Mouse (Mus musculus): Measurements from ENCODE around the gene Phkb.

The Phkb gene

DNA sequence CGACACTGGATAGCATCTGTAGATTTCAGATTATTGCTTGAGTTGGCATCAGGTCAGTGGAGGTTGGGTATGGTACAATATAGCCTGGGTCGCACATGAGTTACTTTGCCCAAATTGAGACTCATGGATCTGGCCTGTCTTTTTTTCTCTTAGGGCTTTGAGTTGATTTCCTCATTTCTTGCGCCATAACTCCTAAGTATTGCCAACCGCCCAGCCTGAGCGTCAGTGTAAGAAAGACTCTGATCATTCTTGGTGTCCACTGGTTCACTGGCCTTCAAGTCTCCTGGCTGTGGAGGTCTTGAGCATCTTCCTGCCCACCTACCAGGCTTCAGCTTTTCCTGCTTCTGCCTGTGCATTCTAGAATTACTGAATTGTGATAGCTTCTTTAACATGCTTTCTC lies 104.1 kb downstream of the Phkb start:
- no peak for DNase-seq (ENCODE audit: low spot score)

DNA sequence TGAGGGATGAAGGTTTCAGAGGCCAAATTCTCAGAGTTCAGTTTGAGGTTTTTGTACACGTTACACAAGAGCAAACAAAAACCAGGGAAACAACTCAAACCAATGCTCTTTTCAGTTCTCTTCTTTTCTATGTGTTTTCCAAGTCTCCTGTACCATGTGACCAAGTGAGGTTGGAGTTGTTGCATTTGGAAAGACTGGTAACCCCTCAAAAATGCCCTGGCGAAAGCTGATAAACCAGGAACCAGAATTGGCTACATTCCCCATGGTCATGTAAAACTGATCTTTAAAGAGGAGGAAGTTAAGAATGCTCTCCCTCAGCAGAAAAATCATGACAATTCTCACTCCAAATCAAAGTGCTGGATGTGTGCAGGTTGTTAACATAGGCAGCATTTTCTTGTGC lies 117.6 kb downstream of the Phkb start:
- DNase-seq (ENCODE audit: low spot score) = no peak

DNA sequence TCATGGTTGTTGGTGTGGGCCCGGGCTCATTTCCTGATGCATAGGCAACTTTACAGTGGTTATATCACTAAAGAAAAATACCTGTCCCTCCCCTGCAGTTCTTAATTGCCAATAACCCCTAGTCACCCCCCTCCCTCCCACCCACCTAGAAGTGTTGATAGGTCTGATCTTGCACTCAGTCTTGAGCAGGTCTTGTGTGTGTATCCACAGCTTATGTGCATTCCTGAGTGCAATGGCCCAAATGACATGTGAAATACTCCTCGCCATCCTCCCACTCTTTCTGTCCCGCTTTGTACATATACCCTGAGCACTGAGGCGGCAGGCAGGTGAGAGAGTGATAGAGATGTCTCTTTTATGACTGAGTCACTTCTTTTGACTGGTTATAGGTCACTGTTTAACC lies 119.1 kb downstream of the Phkb start:
- DNase-seq (ENCODE audit: low spot score) = no peak

DNA sequence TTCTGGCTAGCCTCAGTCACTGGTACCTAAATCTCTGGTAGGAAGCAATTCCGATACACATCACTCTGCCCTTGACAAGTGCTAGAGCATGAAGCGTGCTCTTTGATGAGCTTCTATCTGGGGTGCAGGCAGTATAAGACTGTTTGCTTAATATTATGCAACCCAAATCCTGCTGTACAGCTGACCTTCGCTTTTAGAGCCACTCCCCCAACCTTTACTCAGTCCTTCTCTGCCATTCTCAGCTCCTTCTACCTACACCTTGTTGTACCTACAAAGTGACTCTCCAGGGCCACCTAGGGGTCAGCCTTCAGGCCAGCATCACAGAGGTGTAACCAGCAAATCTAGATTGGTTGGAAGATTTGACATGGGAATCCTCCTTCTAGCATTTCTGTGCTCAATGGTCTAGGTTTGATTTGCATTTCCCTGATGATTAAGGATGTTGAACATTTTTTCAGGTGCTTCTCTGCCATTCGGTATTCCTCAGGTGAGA lies 136.9 kb downstream of the Phkb start:
- no peak for DNase-seq (ENCODE audit: low spot score)

DNA sequence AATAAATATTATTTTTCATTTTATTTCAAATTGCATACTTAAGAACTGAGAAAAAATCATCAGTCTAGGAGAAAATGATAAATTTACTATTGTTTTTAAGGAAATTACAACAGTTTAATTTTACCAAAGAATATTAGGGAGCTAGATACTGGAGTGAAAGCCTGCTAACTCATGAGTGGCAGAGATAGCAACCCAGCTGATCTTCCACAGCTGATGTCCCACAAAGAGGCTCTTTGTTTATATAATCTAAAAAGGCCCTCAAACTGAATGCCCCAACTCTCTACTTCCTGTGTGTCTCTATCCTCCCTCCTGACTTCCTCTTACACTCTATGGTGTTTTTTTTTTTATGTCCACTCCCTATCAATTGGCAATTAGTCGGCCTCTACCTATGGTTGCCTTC lies 152.2 kb downstream of the Phkb start:
- no peak for DNase-seq (ENCODE audit: low spot score)

DNA sequence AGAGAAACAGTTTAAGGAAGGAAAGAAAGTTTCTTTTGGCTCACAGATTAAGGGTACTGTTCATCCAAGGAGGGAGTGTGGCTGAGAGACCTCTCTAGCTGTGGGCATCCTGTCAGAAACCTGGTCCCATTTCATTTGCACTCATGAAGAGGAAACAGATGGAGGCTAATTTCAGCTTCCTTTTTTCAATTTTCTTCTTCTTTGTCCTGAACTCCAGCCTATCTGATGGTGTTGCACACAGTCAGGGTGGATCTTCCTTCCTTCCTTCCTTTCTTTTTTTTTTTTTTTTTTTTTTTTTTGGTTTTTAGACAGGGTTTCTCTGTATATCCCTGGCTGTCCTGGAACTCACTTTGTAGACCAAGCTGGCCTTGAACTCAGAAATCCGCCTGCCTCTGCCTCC lies 152.9 kb downstream of the Phkb start:
- DNase-seq (ENCODE audit: low spot score) = no peak

DNA sequence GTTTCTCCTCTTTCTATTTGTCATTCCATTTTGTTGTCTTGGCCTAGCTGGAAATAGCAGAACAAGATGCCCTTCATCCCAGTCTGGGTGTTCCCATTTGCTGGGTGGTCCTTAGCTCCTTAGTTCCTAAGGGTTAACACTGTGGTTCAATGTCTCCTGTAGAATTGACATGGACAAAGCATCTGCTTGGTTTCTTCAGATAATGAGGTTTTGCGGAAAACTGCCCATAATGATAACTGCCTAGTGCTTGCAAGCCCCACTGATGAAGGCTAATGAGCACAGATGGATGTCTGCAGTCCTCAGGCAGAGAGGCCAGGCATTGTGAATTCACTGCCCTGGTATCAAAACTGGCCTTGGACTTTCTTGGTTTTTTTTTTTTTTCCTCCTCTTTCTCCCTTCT lies 155.2 kb downstream of the Phkb start:
- DNase-seq (ENCODE audit: low spot score) = no peak

DNA sequence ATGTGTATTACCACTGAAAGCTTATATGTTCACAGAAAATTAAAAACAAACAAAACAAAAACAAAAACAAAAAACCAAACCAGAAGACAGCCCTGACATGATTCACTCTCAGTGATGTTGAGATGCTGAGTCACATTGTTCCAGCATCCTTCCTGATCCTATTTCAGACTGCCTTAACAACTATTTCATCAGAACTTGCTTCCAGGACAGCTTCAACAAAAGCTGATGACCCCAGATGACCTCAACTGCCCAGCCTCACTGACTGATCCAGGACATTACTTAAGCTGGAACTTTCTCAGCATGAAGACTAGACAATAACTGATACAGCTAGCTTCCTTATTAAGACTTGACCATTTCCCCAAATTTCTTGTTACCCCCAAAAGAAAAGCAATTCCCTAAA lies 165.7 kb downstream of the Phkb start:
- no peak for DNase-seq (ENCODE audit: low spot score)

DNA sequence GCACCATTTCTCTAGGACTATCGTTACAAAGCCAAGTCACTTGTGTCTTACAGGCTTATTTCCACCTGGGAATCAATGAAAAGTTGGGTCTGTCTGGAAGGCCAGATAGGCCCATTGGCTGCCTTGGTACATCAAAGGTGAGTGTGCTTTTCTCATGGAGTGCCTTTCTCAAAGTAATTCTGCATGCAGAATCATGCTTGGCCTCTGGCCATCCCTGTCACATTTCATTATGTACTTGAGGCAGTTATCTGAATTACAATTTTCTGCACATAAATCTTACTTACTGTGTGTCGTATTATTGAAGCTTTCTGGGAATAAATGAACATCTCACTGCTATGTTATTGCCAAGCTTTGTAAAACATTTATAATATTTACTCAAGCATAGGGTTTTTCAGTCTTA lies 176.0 kb downstream of the Phkb start:
- DNase-seq (ENCODE audit: low spot score) = no peak

DNA sequence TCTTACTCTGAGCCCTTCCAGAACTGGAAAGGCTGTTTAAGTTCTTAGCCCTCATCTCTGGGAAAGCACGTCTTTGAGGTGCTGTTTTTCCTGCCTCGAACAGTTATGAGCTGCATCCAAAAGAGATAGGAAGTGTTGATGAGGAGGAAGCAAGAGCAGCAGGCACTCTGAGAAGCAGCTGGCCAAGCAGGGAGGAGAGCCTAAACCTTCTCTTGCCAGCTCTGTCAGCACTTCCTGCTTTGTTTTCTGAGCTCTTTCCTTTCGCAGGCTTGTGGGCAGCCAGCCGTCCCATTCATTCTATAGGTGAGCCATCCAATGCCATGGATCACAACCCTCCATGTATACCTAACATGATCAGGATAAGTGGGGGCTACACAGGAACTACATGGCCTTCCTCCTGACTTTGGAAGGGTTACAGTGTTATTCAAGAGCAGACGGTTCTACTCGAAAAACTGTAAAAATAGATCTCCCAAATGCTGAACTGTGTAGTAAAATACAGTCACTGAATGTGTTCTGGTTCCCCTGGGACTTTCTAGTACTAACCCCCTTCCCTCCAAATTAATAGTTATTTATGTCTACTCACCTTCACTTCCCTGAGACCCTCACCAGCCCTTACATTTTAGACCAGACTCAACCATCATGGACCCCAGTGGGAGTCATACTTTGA lies 188.0 kb downstream of the Phkb start:
- DNase-seq (ENCODE audit: low spot score) = no peak

DNA sequence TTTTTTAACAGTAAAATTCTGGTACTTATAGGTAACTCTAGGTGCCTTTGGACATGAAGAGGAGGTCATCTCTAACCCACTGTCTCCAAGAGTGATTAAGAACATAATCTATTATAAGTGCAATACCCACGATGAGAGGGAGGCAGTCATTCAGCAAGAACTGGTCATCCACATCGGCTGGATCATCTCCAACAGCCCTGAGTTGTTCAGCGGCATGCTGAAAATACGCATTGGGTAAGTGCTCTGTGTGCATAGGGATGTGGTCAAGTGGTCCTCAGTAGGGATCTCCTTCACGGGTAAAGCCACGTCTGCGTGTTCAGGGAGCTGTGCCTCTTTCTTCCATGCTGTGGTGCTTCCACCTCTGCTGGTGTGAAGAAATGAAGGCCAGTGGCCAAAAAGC lies 188.7 kb downstream of the Phkb start:
- no peak for DNase-seq (ENCODE audit: low spot score)

DNA sequence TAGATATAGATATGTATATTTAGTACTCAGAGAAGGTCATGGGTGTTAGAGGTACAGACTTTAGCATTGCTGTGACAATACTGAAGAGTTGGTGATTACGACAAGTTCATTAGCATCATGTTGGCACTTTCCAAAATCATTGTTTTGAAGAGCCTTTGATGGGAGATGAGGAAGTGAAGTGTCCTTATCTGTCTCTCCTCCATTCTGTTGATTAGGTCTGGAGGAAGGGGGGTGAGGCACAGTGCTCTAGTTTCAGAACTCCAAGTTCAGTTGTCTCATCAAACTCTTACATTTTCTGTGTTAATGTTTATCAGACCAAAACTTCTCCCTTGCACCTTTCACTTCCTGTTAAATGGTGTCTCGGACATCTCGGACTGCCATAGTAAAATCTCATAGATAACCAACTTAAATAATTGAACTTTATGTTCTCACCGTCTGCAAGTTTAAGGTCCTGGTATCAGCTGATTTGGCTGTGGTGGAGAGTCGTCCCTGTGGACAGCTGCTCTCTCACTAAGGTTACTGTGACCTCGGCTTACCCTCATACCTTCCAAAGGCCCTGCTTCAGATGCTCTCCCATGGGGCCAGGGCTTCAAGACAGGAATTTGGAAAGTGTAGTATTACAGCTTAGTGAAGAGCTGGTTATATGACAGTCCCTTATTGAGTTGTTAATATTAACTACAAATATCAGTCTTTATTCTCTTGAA lies 194.1 kb downstream of the Phkb start:
- no peak for DNase-seq (ENCODE audit: low spot score)

DNA sequence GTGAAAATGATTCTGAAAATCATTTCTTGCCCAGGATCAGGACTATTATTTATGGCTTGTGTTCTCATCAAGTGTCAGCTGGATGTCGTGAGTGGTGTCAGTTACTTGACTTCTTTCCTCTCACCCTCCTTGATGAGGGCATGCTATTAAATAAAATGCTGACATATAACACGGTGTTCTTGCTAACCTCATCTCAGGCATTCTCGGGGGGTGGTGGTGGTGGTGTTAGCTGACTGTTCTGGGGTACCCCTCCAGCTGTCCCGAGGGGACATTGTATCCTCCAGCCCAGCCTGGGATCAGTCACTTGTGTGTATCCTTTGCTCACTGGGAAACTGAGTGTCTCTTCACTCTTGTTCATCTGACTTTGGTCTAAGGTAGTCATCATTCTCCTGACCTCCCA lies 194.6 kb downstream of the Phkb start:
- DNase-seq (ENCODE audit: low spot score) = no peak

DNA sequence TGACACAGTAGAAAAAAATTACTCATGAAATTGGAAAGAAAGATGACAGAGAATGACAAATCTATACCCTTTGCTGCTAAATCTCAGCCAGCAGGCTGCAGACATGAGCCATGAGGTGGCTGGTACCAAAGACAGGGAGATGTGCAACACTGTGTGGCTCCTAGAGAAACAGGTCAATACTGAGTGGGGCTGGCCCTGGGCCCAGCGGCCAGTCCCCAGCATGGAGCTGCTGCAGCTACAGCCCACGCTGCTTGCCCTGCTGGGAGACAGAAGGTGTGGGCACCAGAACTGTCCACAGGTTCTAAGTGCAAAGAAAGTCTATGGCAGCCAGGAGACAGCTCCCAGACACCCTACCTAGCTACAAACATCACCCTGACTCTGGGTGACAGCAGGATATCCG lies 197.7 kb downstream of the Phkb start:
- DNase-seq (ENCODE audit: low spot score) = no peak

DNA sequence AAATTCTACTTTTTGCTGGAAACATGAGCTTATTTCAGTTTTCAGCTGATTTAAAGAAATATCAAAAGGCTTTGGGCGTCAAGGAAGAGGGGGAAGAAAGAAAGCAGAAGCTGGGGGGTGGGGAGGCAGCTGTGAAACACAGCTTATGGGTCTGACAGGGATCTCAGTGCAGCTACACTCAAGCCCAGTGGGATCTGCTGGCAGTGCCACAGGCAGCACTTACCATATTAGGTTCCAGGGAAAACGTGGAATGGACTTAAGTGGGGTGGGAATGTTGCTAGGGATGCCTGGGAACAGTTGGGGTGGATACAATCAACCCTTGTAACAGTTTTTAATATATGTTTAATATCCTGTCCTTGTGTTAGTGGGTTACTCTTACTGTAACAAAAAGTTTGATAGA lies 201.3 kb downstream of the Phkb start:
- no peak for DNase-seq (ENCODE audit: low spot score)

DNA sequence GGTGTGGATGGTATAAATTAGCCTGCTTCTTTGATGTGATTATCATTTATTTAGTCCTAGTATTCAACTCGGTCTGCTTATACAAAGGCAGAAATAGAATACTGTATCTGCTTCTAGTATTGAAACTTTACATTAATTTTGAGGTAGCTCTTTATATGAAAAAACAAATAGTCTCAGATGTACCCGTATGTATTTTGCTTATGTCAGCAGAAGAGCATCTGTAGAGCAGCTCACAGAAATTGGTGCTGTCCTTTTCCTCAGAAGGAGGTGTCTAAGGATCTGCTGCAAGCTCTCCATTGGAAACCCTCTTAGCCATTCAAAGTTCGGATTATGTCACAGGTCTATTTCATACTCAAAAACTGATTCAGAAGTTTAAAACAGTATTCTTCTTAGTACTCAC lies 210.1 kb downstream of the Phkb start:
- no peak for DNase-seq (ENCODE audit: low spot score)

DNA sequence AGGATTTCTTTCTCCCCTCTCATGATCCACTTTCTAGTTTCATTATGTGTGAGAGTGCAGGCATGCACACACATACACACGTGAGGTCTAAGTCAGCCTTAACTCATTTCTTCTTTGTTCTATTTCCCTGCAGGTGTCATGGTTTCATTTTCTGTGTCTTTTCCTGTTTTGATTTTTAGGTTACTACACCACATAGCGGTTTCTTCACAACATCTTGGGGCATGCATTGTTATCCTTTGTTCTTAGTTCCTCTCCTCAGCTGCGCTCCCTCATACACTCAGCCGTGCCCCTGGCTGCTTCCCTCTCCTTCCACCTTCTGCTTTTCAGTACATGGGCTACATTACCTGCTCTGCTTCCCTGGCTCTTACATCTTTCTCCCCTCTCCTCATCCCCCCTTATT lies 211.2 kb downstream of the Phkb start:
- no peak for DNase-seq (ENCODE audit: low spot score)

DNA sequence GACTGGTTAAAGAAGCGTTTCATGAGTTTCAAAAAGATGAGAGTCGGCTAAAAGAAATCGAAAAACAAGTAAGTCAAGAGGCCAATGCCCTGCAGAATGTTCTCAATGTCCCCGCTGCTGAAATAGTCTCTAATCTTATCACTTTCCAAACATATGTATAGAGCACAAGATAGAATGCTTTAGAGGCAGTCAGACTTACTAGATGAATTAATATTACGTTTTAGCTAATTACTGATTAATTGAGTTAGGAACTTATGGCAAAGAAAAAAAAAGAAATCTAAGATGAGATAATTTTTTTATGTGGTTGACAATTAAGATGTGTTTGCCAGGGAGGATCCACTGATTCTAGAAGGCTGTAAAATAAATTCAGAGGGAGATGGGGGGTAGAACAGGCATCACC lies 217.9 kb downstream of the Phkb start:
- DNase-seq (ENCODE audit: low spot score) = no peak

DNA sequence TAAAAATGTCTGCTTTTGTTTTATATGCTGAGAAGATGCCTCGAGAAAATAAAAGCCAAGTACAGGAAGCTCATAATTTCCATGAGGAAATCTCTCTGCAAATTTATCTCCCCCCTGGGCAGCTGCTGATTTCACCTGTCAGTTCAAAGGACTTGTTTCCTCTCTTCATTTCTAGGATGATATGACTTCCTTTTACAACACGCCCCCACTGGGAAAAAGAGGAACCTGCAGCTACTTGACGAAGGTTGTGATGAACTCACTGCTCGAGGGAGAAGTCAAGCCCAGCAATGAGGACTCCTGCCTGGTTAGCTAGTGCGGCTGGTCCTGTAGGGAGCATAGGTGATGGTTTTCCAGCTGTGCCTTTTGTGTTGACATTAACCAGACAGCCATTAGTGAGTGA lies 218.4 kb downstream of the Phkb start:
- DNase-seq (ENCODE audit: low spot score) = no peak

DNA sequence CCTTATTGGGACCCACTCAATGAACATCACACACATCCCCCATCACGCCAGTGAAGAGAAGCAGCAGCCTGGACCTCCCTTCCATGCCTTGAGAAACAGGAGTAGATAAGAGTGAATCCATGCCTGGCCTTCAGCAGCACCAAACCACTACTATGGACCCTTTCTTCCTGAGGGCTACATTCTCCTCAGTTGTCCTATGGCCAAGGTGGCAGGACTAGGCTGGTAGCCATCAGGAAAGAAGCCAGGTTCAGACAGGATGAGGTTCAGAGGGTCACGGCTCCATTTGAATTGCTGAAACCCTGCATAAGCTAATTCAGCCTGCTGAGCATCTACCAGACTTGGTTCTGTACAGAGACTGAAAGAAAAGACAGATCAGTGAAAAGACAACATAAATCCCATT lies 222.7 kb downstream of the Phkb start:
- no peak for DNase-seq (ENCODE audit: low spot score)

DNA sequence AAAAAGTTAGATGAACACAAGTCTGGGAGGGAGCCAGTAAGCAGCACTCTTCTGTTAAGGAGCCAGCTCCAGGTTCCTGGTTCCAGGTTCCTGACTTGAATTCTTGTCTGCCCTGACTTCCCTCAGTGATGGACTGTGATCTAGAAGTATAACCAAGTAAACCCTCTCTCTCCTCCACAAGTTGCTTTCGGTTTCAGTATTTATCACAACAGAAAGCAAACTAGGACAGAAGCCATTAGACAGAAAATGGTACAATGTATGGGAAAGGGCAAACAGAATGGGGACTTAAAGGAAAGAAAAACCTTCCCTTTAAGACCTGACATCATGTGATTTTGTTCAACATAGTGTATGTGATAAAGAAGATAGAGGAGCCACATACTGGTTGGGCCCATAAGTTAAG lies 238.7 kb downstream of the Phkb start:
- DNase-seq (ENCODE audit: low spot score) = no peak

DNA sequence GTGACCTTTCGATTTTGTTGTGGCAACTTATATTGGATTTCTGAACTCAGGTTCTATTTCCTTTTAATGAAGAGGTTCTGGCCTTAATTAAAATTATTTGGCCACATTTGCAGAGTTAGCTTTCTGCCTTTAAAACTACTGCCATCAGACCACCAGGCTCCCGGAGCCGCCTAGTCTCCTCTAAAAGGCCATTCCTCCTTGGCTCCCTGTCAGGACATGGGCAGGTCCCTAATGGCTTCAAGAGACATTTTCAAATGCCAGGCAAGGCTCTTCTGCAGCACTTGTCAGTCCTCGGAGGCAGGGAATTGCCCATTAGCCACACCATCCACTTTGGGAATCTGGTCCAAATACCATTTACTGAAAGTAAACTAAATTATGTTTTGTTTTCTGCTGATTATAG lies 242.6 kb downstream of the Phkb start:
- DNase-seq (ENCODE audit: low spot score) = no peak

DNA sequence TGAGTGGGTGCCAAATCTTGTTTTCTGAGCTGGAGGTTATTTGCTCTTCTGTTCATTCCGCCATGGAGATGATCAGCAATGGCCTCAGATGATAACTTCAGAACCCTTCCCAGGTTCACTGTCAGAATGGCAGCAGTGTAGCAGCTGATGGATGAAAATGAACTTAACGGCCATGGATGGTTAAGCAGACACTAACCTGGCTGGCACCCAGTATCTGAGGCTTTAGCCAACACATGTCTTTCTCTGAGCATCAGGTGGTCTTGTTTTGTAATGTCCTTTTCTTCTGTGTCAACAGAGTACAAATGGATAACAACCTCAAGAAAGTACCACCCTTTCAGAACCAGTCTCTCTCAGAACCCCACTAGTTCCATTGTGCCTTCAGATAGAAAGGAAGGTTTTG lies 246.0 kb downstream of the Phkb start:
- DNase-seq (ENCODE audit: low spot score) = no peak

DNA sequence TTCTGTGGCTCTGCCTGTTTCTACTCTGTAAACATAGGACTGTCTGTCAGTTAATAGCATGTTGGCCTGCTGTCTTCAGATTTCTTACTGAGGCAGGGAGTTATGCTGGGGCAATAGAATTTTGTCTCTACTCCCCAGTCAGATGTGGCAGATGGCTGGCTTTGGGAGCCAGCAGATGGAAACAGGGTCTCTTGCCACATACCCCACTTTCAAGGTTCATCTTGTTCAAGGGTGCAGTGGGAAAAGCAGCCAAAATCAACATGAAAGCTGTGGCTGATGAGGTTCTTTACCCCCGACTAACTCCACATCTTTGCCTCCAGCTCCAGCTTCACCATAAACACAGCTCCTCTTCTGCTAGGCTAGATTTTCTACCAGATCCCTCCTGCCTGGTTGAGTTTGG lies 246.7 kb downstream of the Phkb start:
- DNase-seq (ENCODE audit: low spot score) = no peak
